Mouse (Mus musculus) induced T-regulatory cell, adult 2 months (primary cell): ENCODE results near the gene Dmtf1.

ENCODE experiments used
- DNase-seq: peaks from one replicate; pipeline ENCODE4 v3.0.0-alpha.2; 2012; ENCODE audit warnings: low read depth

Dmtf1 gene

DNA sequence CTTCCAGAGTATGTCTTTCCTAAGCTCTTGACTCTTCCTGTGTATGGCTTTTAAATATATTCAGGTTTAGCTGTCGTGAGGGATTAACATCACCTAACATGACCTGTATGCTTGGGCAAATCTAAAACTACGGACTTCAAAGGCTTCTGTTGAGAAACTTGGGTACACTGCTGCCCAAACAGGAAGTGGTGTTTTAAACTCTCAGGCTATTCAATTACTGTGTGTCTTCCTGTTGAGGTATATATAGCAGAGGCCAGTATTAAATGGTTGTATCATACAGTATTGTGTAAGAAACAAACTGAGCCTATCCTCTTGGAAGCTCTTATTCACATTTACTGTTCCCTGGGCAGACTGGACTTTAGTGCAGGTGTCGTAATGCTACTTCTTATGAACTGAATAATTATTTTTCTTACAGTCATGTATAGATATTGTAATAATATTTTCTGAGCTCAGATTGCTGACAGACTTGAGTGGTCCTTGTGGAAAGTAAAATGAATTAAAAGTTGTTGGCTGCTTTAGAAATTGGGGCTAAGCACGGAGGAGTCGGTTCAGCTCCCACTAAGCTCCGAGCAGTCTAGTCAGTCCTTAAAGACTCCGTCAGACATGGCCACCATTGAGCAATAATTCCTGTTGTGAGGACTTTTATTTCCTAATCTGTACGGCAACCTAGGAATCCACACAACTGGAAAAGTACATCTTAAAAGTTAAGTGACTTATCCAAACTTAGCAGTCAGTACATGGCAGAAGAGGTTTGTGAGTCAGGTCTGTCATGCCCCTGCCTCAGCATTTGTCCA is 54.1 kb downstream of the Dmtf1 start:
- DNase-seq, result peak; percentile 71

DNA sequence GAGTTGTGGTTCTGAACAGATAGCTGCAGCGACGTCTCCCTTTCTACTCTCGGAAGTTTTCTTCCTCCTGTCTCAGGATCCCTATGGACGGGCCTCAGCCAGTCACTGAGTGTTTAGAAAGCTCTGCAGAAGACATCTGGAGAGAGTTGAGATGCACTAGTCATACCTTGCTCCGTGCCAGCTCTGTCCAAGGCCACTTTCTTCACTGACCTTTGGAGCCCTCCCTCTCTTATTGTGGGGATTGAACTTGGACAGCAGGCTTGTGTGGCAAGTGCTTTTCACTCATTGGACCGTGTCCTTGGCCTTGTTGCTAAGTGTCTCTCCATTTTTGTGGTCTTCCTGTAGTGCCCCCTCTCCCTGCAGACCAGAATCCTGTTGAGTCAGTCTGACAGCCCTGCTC is 54.8 kb downstream of the Dmtf1 start:
- no peak for DNase-seq

DNA sequence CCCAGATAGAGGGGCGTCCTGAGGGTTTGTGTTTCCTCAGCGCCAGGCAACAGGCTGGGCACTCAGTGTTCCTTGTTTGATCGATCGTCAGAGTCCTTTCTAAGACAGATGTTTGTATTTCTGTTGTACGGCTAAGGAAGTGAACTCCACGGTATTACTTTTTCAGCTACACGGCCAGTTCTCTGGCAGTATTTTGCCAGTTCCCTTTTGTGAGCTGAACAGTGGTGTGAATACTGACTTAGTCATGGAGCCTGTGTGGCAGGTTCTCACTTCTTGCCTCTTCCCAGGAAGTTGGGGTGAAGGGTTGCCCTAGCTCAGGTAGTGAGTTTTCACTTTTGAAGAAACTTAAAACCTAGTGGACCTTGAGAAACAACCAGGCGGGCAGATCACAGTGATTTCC is 57.6 kb downstream of the Dmtf1 start:
- DNase-seq, result no peak

DNA sequence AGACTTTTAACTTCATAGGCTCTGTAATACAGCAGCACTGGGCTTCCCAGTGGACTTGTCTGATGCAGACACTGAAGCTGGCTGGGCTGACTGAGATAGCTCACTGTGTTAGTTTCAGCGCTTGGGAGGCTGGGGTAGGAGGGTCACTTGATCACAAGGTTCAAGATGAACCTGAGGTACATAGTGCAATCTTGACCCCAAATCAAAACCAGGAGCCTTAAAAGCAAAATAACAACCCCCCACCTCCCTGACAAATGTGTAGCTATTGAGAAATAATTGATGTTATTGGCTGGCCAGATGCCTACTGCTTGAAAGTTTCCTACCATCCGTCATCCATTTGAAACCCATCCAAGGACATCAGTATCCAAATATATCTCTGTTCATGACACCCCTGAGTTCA is 58.9 kb downstream of the Dmtf1 start:
- DNase-seq, result no peak

DNA sequence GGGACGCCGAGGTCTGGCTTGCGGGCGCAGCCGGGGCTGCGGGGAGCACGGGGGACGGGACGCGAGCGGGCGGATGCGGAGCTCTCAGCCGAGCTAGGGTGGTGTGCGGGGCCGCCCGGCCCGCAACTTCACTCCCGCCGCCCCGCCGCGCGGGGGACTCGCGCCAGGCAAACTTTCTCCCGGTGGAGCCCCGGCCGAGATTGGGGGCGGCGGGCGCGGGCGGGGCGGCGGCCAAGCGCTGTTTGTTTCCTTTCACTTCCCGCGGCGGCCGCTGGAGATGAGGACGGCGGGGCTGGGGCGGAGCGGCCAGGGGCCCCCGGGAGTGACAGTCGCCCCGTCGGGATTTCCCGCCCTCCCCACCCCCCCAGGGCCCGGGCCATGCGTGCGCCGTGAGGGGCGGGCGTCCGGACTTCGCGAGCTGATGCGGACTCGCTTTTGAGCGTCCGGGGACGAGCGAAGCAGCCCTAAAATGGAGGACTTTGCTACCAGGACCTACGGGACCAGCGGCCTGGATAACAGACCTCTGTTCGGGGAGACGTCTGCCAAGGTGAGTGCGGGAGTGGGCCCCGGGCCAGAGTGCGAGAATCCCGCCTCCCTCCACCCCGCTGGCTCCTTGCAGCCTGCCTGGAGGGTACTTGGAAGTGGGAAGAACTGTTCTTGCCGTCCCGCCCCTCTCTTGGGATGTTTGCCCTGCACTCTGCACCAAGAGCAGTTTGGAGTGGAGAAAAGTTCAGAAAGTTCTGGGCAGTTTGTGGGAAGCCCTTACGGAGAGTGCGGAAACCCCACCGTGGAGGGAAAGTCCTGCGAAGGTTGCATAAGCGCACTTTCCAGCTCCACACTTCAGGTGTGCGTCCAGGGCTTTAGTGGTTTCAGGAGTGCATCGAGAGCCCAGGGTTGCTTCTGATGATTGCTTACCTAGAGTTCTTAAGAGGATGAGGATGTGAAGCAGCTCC is 60.5 kb downstream of the Dmtf1 start:
- DNase-seq, result peak; percentile 86

DNA sequence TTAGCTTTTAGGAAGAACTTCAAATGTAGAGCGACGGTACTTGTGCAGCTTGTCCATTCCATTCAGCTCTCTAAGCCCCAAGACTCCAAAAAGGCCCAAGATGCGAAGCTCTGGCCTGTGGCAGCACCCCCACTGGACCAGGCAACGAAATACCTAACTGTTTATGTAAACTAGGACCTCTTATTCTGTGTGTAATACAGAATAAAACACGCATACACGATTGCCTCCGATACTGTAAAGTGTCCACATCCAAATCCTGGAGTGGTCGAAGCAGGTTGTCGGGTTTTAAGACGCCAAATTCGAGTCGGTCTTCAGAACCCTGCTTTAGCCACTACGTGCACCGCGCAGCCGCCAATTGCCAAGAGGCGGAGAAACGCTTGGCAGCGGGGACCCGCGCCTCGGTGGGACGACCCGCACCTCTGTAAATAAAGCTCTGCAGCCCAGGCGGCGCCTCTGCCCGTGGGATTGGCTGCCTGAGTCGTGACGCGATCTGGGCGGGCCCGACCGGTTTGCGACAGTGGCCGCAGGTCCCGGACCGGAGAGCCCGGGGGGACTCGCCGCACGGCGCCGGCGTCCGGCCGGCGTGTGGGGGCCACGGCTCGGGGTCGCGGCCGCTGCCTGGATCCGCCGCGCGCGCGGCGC is 61.2 kb downstream of the Dmtf1 start, which contains the start of gene Tmem243:
Tmem243 (plus strand) TSS at position 462 of the 642 bp plus-strand sequence.
- peak; percentile 90 for DNase-seq

DNA sequence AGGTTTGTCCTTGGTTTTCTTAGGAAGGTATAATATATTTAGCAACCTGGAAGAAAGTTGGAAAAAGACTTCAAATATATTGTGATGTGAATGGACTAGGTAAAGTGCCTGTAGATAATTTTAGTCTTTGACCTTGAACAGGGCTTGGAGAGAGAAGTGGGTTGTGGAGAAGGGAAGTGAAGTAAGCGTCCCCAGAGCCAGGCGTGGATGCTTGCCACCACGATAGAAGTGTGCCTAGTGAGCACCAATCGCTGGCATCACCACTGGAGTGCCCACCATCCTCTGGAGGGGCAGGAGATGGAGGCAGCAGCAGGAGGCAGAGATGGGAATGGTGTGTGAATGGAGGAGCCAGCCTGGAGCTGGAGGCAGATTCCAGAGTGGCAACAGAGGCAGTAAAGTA is 68.1 kb downstream of the Dmtf1 start:
- no peak for DNase-seq

DNA sequence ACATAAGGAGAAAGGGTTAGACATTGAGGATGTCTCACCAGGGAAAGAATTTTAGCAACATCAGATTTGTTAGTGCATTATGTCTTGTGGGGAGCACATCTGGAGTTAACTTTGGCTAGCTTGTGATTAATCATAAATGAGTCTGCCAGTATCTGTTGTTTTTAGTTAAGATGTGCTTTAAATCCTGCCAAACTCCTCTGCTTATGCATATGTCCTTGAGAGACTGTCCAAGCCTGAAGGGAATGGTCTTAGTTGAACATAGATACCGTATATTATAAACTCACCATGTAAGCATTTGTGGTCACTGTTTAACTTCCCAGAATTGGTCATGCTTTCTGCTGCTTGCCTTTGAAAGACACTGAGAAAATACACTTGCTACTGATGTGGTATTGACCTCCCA is 68.9 kb downstream of the Dmtf1 start:
- no peak for DNase-seq

DNA sequence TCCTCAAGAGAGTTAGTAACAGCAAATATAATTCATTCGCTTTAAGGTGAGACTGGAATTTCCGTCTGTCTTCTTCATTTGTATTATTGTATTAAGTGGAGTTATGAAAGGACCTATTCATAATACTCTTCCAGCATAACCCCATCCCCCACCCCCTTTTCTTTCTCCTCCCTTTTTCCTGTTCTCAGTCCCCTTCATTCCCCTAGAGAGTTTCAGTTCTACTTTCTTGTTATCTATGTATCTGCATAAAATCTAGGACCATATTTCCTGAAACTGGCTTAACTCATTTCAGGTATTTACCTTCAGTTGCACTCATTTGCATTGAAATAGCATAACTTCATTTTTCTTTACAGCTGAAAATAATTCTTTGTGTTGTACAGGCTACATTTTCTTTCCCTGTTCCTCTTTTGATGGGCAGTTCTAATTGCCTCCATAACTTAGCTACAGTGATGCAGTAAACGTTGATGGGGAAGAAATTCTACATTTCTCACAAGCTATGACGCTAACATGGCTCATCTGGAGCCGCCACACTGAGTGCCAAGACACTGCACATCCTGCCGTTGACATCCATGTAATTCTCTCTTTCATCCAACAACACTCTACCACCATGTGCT is 71.0 kb downstream of the Dmtf1 start:
- no peak for DNase-seq

DNA sequence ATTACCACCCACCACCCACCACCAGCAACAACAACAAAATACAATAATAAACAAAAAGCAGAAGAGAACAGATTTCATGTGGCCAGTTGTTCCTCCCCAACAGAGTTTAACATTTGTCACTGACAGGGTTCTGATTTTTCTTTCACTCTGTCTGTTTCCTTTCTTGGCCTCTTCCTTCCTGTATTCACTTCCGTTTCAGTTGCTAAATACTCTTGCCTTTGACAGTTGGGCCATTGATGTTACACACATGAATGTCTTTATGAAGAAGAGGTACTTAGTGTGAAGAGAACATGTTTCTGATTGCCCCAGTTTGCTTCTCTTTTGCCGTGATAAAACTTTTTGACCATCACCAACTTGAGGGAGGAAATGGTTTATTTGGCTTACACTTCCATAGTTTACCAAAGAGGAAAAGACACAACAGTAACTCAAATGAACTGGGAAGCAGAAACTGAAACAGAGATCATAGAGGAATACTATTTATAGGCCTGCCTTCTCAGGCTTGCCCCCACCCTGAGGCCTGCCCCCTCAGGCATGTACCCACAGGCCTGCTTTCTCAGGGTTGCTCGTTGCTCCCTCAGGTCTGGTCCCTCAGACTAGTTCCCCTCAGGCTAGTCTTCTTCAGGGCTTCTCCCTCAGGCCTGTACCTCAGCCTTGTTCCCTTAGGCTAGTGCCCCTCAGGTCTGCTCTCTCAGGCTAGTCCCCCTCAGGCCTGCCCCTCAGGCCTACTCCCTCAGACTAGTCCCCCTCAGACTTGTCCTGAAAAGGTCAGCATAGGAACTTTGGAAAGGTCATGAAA is 74.5 kb downstream of the Dmtf1 start:
- DNase-seq, result peak; percentile 67

DNA sequence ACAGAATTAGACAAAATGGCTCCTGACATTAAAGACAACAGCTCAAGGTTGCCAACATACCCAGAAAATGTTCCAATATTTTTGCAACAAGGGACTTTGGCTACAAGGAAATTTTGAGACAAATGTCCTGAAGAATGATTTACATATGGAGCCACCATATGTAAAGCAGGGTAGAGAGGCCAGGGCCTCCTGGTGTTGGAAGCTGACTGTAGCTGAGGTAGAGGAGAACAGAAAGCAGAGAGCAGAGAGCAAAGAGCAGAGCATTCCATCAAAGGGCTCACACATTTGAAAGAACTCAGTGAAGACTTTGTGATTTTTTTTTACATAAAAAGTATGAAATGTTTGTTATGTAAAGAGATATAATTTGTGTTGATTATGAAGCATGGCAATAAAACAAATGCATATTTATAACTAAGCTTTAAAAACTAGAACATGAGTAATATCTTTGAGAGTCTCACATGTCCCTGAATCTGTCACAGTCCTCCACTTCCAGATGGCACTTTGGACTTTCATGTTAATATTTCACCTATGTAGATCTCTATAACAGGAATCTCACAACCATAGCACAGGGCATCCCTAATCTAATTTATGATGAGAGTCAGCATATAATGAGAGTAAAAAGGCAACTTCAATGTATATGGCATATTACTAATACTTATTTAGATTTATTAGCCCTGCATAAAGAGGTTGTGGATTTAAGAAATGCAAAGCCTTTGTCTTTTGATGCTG is 81.6 kb downstream of the Dmtf1 start:
- no peak for DNase-seq

DNA sequence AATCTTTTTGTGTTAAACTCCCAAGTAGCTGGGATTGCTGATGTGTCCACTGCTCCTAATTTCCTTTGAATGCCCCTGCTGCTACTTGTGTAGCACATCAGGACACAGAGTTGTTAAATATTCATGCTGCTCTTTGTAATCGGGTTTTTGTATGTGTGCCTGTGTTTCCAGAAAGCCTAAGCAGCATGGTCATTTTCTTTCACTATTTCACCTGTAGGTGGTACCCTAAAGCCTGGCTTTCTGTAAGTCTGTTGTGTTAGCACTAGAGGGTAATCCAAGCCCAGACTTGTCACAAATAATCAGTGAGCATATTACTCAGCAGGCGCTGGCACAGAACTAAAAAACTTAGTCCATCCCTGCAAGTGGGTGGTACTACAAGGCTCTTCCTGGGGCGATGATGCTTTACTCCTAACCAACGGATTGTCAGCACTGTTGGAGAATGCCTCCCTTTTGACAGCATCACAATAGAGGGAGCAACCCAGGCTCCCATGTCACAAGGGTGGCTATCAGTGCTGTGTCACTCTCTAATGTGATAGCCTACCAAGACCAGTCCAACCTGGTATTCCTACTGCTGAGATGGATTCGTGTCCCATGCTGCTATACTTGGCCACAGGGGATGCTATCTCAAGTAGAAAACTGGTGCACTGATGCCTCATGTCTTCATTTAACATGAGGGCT is 88.3 kb downstream of the Dmtf1 start:
- DNase-seq, result peak; percentile 72

DNA sequence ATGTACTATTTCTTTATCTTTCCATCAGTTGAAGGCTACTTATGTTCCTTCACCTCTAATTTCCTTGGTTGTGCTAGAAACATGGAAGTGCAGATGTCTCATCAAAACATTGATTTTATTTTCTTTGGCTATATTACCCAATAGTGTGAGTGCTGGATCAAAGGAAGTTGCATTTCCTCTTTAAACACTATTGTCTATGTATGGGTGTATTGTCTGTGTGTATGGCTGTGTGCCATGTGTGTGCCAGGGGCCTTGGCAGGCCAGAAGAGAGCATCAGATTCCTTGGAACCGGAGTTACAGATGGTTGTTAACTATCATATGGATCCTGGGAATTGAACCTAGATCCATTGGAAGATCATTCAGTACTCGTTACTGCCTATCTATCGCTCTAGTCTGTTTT is 90.2 kb downstream of the Dmtf1 start:
- no peak for DNase-seq

DNA sequence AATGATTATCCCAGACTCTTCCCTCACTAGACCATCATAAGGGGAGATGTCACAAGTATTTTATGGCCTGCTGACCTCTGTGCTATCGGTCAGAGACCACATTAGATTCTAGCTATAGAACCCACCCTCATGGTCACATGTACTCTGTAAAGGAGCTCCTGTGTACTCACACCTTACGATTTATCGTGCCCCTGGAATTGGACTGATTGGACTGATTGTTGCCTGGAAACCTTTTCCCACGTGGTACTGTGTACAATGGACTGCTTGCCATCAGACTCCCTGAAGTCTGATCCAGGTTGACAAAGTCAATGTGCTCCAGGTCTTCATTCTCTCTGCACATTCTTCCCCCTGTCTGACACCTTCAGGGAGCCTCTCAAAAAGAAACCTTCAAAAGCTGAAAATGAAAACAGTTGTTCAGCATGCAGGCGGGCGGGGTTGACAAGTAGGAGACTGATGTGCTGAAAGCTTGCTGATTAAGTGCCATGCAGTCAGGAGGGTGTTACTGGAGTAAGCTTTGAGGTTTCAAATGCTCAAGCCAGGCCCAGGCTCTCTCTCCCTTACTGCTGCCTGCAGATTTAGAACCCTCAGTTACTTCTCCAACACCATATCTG is 91.9 kb downstream of the Dmtf1 start:
- no peak for DNase-seq

DNA sequence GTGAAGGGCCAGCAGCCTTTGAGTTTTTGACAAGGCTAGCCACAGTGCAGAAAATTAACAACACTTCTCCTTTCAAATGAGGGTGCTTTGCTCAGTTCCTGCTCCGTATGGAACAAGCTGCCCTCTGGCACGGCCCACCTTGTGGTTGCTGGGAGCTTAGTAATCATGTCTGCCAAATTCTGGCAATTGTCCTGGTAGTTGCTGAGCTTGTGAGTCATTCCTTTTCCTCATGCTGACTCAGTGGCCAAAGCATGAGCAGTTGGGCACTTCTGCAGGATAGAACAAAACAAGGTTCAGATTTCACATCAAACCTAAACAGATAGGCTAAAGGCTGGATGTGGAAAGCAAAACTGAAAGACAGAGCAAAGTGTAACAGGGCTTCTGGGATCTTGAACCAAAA is 92.7 kb downstream of the Dmtf1 start:
- DNase-seq, result no peak
